Mouse (Mus musculus): ENCODE results near the gene Sec14l1. TPM values are rescaled to one million over a fixed set of nuclear protein-coding genes. Genes with fewer than 3 reads are reported as not detected.
A peak's percentile ranks its signal among the peaks of the same experiment; 100 is the strongest.

Gene Sec14l1
- polyA plus RNA-seq, 1 experiment from 2014 or later = 41.6 TPM

GRCm38 (mm10) chr11:117112649-117113051, 2.3 kb upstream of the Sec14l1 start:
- Histone ChIP-seq H3K27ac (ENCODE audit: low read depth, low read length) (no peak overlapping the region), H3K36me3 (ENCODE audit: control insufficient read depth, insufficient read depth, low read length) (no peaks in the 10 kb centered on the region), H3K9me3 (ENCODE audit: control insufficient read depth, low read length) (no peaks in the 10 kb centered on the region), H3K9ac (replicated peaks; ENCODE audit: low read depth, low read length) (no peak overlapping the region), H3K27me3 (ENCODE audit: control insufficient read depth, insufficient read depth, low read length) (peaks cover 3% of the 10 kb centered on the region; the same call in 1 of the 2 replicates), H3K4me2 (ENCODE audit: low read depth, low read length) (no peak overlapping the region), H3K4me3 (ENCODE audit: low read depth, low read length) (no peak overlapping the region), H3K4me1 (ENCODE audit: control insufficient read depth, insufficient read depth, low read length) (peaks cover 15% of the 10 kb centered on the region)
- no peak for ATAC-seq (ENCODE audit: low read depth)
- WGBS = 65% methylated on average over 3 of the region's 3 CpGs

- Histone ChIP-seq H3K36me3 (ENCODE audit: control insufficient read depth, insufficient read depth, low read length) (0 out of 2 replicates have a peak, but pooled peaks cover 2% of the 10 kb centered on the region), H3K4me2 (ENCODE audit: low read depth, low read length) (no peak overlapping the region), H3K4me1 (ENCODE audit: control insufficient read depth, insufficient read depth, low read length) (peaks cover 18% of the 10 kb centered on the region), H3K9ac (replicated peaks; ENCODE audit: low read depth, low read length) (no peak overlapping the region), H3K4me3 (ENCODE audit: low read depth, low read length) (no peak overlapping the region), H3K27ac (ENCODE audit: low read depth, low read length) (no peak overlapping the region), H3K27me3 (ENCODE audit: control insufficient read depth, insufficient read depth, low read length) (peaks cover 3% of the 10 kb centered on the region; the same call in 1 of the 2 replicates), H3K9me3 (ENCODE audit: control insufficient read depth, low read length) (no peaks in the 10 kb centered on the region)
- no peak for ATAC-seq (ENCODE audit: low read depth)
- 84% methylated on average over 5 of the region's 5 CpGs for WGBS
Observed at GRCm38 (mm10) chr11:117113377-117113776, 1.6 kb upstream of the Sec14l1 start.

GRCm38 (mm10) chr11:117114231-117114591, 757 bp upstream of the Sec14l1 start:
- 54% methylated on average over 13 of the region's 13 CpGs for WGBS

GRCm38 (mm10) chr11:117115346-117116219, 615 bp downstream of the Sec14l1 start:
- Histone ChIP-seq H3K4me3 (ENCODE audit: low read depth, low read length) (peak overlapping the region; percentile 88), H3K9ac (replicated peaks; ENCODE audit: low read depth, low read length) (peak overlapping the region; percentile 79), H3K27me3 (ENCODE audit: control insufficient read depth, insufficient read depth, low read length) (peaks cover 3% of the 10 kb centered on the region; the same call in 1 of the 2 replicates), H3K27ac (ENCODE audit: low read depth, low read length) (peak overlapping the region; percentile 96), H3K36me3 (ENCODE audit: control insufficient read depth, insufficient read depth, low read length) (0 out of 2 replicates have a peak, but pooled peaks cover 2% of the 10 kb centered on the region), H3K9me3 (ENCODE audit: control insufficient read depth, low read length) (no peaks in the 10 kb centered on the region), H3K4me1 (ENCODE audit: control insufficient read depth, insufficient read depth, low read length) (peaks cover 40% of the 10 kb centered on the region), H3K4me2 (ENCODE audit: low read depth, low read length) (peak overlapping the region; percentile 67)
- under 1% methylated on average over 41 of the region's 54 CpGs for WGBS
- peak; percentile 72; the same call in 1 of the 2 replicates for ATAC-seq (ENCODE audit: low read depth)

More at GRCm38 (mm10) chr11:117114231-117114591, 757 bp upstream of the Sec14l1 start:
- Histone ChIP-seq H3K4me2 (ENCODE audit: low read depth, low read length) (peak overlapping the region; percentile 67), H3K9ac (replicated peaks; ENCODE audit: low read depth, low read length) (peak overlapping the region; percentile 79), H3K27me3 (ENCODE audit: control insufficient read depth, insufficient read depth, low read length) (peaks cover 3% of the 10 kb centered on the region; the same call in 1 of the 2 replicates), H3K4me3 (ENCODE audit: low read depth, low read length) (peak overlapping the region; percentile 88), H3K36me3 (ENCODE audit: control insufficient read depth, insufficient read depth, low read length) (0 out of 2 replicates have a peak, but pooled peaks cover 2% of the 10 kb centered on the region), H3K27ac (ENCODE audit: low read depth, low read length) (peak overlapping the region; percentile 96), H3K4me1 (ENCODE audit: control insufficient read depth, insufficient read depth, low read length) (peaks cover 26% of the 10 kb centered on the region), H3K9me3 (ENCODE audit: control insufficient read depth, low read length) (no peaks in the 10 kb centered on the region)
- no peak; the same call in 1 of the 2 replicates for ATAC-seq (ENCODE audit: low read depth)

- Histone ChIP-seq H3K4me2 (ENCODE audit: low read depth, low read length) (peak overlapping the region; percentile 67), H3K27me3 (ENCODE audit: control insufficient read depth, insufficient read depth, low read length) (peaks cover 3% of the 10 kb centered on the region; the same call in 1 of the 2 replicates), H3K36me3 (ENCODE audit: control insufficient read depth, insufficient read depth, low read length) (0 out of 2 replicates have a peak, but pooled peaks cover 2% of the 10 kb centered on the region), H3K4me1 (ENCODE audit: control insufficient read depth, insufficient read depth, low read length) (peaks cover 50% of the 10 kb centered on the region), H3K9me3 (ENCODE audit: control insufficient read depth, low read length) (no peaks in the 10 kb centered on the region), H3K27ac (ENCODE audit: low read depth, low read length) (0 out of 2 replicates have a peak overlapping the region, but pooled peaks have one; percentile 18), H3K4me3 (ENCODE audit: low read depth, low read length) (peak overlapping the region; percentile 88), H3K9ac (replicated peaks; ENCODE audit: low read depth, low read length) (no peak overlapping the region; the same call in 1 of the 2 replicates)
- WGBS = 39% methylated on average over 18 of the region's 18 CpGs
- no peak for ATAC-seq (ENCODE audit: low read depth)
Observed at GRCm38 (mm10) chr11:117116350-117117303, 1.7 kb downstream of the Sec14l1 start.

- H3K36me3 ChIP-seq (ENCODE audit: control insufficient read depth, insufficient read depth, low read length) = 0 out of 2 replicates have a peak, but pooled peaks cover 2% of the 10 kb centered on the region
- no peaks in the 10 kb centered on the region for H3K9me3 ChIP-seq (ENCODE audit: control insufficient read depth, low read length)
- no peak overlapping the region for H3K9ac ChIP-seq (replicated peaks; ENCODE audit: low read depth, low read length)
- H3K27me3 ChIP-seq (ENCODE audit: control insufficient read depth, insufficient read depth, low read length) = peaks cover 3% of the 10 kb centered on the region; the same call in 1 of the 2 replicates
- H3K27ac ChIP-seq (ENCODE audit: low read depth, low read length) = 0 out of 2 replicates have a peak overlapping the region, but pooled peaks have one; percentile 18
- peak overlapping the region; percentile 88 for H3K4me3 ChIP-seq (ENCODE audit: low read depth, low read length)
- peaks cover 50% of the 10 kb centered on the region for H3K4me1 ChIP-seq (ENCODE audit: control insufficient read depth, insufficient read depth, low read length)
- WGBS = 47% methylated on average over 18 of the region's 18 CpGs
- peak overlapping the region; percentile 67; the same call in 1 of the 2 replicates for H3K4me2 ChIP-seq (ENCODE audit: low read depth, low read length)
- no peak for ATAC-seq (ENCODE audit: low read depth)
Observed at GRCm38 (mm10) chr11:117117321-117117720, 2.4 kb downstream of the Sec14l1 start.

GRCm38 (mm10) chr11:117117791-117118190, 2.8 kb downstream of the Sec14l1 start:
- Histone ChIP-seq H3K4me1 (ENCODE audit: control insufficient read depth, insufficient read depth, low read length) (peaks cover 50% of the 10 kb centered on the region), H3K36me3 (ENCODE audit: control insufficient read depth, insufficient read depth, low read length) (0 out of 2 replicates have a peak, but pooled peaks cover 2% of the 10 kb centered on the region), H3K9me3 (ENCODE audit: control insufficient read depth, low read length) (no peaks in the 10 kb centered on the region), H3K9ac (replicated peaks; ENCODE audit: low read depth, low read length) (no peak overlapping the region), H3K27me3 (ENCODE audit: control insufficient read depth, insufficient read depth, low read length) (peaks cover 3% of the 10 kb centered on the region; the same call in 1 of the 2 replicates), H3K27ac (ENCODE audit: low read depth, low read length) (no peak overlapping the region), H3K4me3 (ENCODE audit: low read depth, low read length) (no peak overlapping the region), H3K4me2 (ENCODE audit: low read depth, low read length) (peak overlapping the region; percentile 67; the same call in 1 of the 2 replicates)
- 90% methylated on average over 7 of the region's 7 CpGs for WGBS
- no peak for ATAC-seq (ENCODE audit: low read depth)

- Histone ChIP-seq H3K4me2 (ENCODE audit: low read depth, low read length) (no peak overlapping the region; the same call in 1 of the 2 replicates), H3K27me3 (ENCODE audit: control insufficient read depth, insufficient read depth, low read length) (peaks cover 3% of the 10 kb centered on the region; the same call in 1 of the 2 replicates), H3K36me3 (ENCODE audit: control insufficient read depth, insufficient read depth, low read length) (0 out of 2 replicates have a peak, but pooled peaks cover 2% of the 10 kb centered on the region), H3K4me1 (ENCODE audit: control insufficient read depth, insufficient read depth, low read length) (peaks cover 50% of the 10 kb centered on the region), H3K9ac (replicated peaks; ENCODE audit: low read depth, low read length) (no peak overlapping the region), H3K27ac (ENCODE audit: low read depth, low read length) (no peak overlapping the region), H3K4me3 (ENCODE audit: low read depth, low read length) (no peak overlapping the region), H3K9me3 (ENCODE audit: control insufficient read depth, low read length) (no peaks in the 10 kb centered on the region)
- no peak for ATAC-seq (ENCODE audit: low read depth)
- 64% methylated on average over 4 of the region's 4 CpGs for WGBS
Observed at GRCm38 (mm10) chr11:117118248-117118647, 3.3 kb downstream of the Sec14l1 start.

Data from neural tube, embryonic 14.5 days (tissue).